Mouse (Mus musculus) neural tube, embryonic 11.5 days (tissue): Measurements from ENCODE around the gene Hspb1. TPM values are rescaled to one million over a fixed set of nuclear protein-coding genes. Genes with fewer than 3 reads are reported as not detected.

Experiments
- ATAC-seq: fragments of 200-750 bp; cut with Nextera tagmentation; 2 replicates; pipeline ENCODE4 v1.8.0; 2017; ENCODE audit warnings: moderate number of reproducible peaks, mild to moderate bottlenecking, moderate TSS enrichment, moderate library complexity; ENCODE audit not compliant: insufficient read depth, low FRiP score, low TSS enrichment
- DNase-seq: peaks from one replicate; pipeline ENCODE4 v3.0.0-alpha.2; 2015; ENCODE audit warnings: low spot score
- H3K27ac ChIP-seq: fragments of 300-500 bp; sonication (generic); 2 replicates; pipeline ENCODE4 v1.5.1; 2014; ENCODE audit warnings: low read depth, mild to moderate bottlenecking, low read length
- H3K27me3 ChIP-seq: fragments of 300-500 bp; sonication (generic); 2 replicates; pipeline ENCODE4 v1.6.1; 2014; ENCODE audit warnings: mild to moderate bottlenecking, low read length, mixed read lengths; ENCODE audit not compliant: control insufficient read depth, insufficient read depth
- H3K36me3 ChIP-seq: fragments of 300-500 bp; sonication (generic); 2 replicates; pipeline ENCODE4 v1.6.1; 2014; ENCODE audit warnings: mild to moderate bottlenecking, low read length, moderate library complexity, mixed read lengths; ENCODE audit not compliant: control insufficient read depth, insufficient read depth
- H3K4me1 ChIP-seq: fragments of 300-500 bp; sonication (generic); 2 replicates; pipeline ENCODE4 v1.6.1; 2014; ENCODE audit warnings: low read length, mixed read lengths; ENCODE audit not compliant: control insufficient read depth, insufficient read depth
- H3K4me2 ChIP-seq: fragments of 300-500 bp; sonication (generic); 2 replicates; pipeline ENCODE4 v1.6.1; 2014; ENCODE audit warnings: low read depth, mild to moderate bottlenecking, moderate library complexity
- H3K4me3 ChIP-seq: fragments of 300-500 bp; sonication (generic); 2 replicates; pipeline ENCODE4 v1.5.1; 2014; ENCODE audit warnings: low read depth, low read length
- H3K9ac ChIP-seq: fragments of 300-500 bp; sonication (generic); 2 replicates; pipeline ENCODE4 v1.6.1; 2014; ENCODE audit warnings: mild to moderate bottlenecking, low read length
- H3K9me3 ChIP-seq: fragments of 300-500 bp; sonication (generic); 2 replicates; pipeline ENCODE4 v1.6.1; 2016; ENCODE audit warnings: low read length; ENCODE audit not compliant: control insufficient read depth
- whole genome bisulfite sequencing: fragments of 180-500 bp; shearing (Covaris S2); extraction: QIAGEN DNeasy Blood & Tissue Kit; methylation state at CpG from one replicate; pipeline ENCODE4 v1.1.7; 2014; 5-methylcytosine and 5-hydroxymethylcytosine counted together
- polyA plus RNA-seq: library from polyadenylated mRNA; unstranded; fragments of >200 nt; fragmentation: Nextera tagmentation; extraction: Ambion mirVana; gene quantifications from 2 replicates; pipeline ENCODE4 v1.2.1, GENCODE M21; 2014

Gene Hspb1
- polyA plus RNA-seq, 1 experiment from 2014 or later = 28.9 TPM

GRCm38 (mm10) chr5:135853731-135854130 is 34.0 kb upstream of the Hspb1 start:
- Histone ChIP-seq H3K4me1 (peaks cover 17% of the 10 kb centered on the region; the same call in 1 of the 2 replicates), H3K9me3 (no peaks in the 10 kb centered on the region), H3K4me2 (no peak overlapping the region), H3K9ac (no peak overlapping the region), H3K4me3 (no peak overlapping the region), H3K27me3 (peaks cover 36% of the 10 kb centered on the region), H3K36me3 (no peaks in the 10 kb centered on the region), H3K27ac (no peak overlapping the region)
- 73% methylated on average over 7 of the region's 7 CpGs for WGBS
- DNase-seq = no peak
- no peak for ATAC-seq

- Histone ChIP-seq H3K4me3 (no peak overlapping the region), H3K4me1 (peaks cover 9% of the 10 kb centered on the region; the same call in 1 of the 2 replicates), H3K27ac (no peak overlapping the region), H3K4me2 (no peak overlapping the region), H3K9ac (no peak overlapping the region), H3K36me3 (no peaks in the 10 kb centered on the region), H3K9me3 (no peaks in the 10 kb centered on the region), H3K27me3 (peaks cover 38% of the 10 kb centered on the region)
- WGBS = 0% methylated on average over 4 of the region's 4 CpGs
- DNase-seq = peak; percentile 82
- no peak for ATAC-seq
Observed at GRCm38 (mm10) chr5:135855156-135855555, 32.6 kb upstream of the Hspb1 start.

- Histone ChIP-seq H3K4me2 (no peak overlapping the region), H3K27me3 (peaks cover 44% of the 10 kb centered on the region), H3K4me1 (peaks cover 11% of the 10 kb centered on the region), H3K4me3 (no peak overlapping the region), H3K9ac (no peak overlapping the region), H3K27ac (no peak overlapping the region), H3K36me3 (no peaks in the 10 kb centered on the region), H3K9me3 (no peaks in the 10 kb centered on the region)
- no peak for DNase-seq
- 30% methylated on average over 8 of the region's 8 CpGs for WGBS
- no peak for ATAC-seq
Observed at GRCm38 (mm10) chr5:135866662-135867061, 21.1 kb upstream of the Hspb1 start.

- H3K4me2 ChIP-seq = peak overlapping the region; percentile 74
- H3K27me3 ChIP-seq = peaks cover 47% of the 10 kb centered on the region
- H3K9ac ChIP-seq = peak overlapping the region; percentile 61
- WGBS = under 1% methylated on average over 87 of the region's 89 CpGs
- no peaks in the 10 kb centered on the region for H3K9me3 ChIP-seq
- DNase-seq (peak; percentile 55), ATAC-seq (peak; percentile 57)
- peaks cover 11% of the 10 kb centered on the region for H3K4me1 ChIP-seq
- no peak overlapping the region for H3K27ac ChIP-seq
- H3K4me3 ChIP-seq = peak overlapping the region; percentile 42
- H3K36me3 ChIP-seq = no peaks in the 10 kb centered on the region
Observed at GRCm38 (mm10) chr5:135867637-135868593, 19.8 kb upstream of the Hspb1 start.

- H3K36me3 ChIP-seq = no peaks in the 10 kb centered on the region
- H3K9ac ChIP-seq = no peak overlapping the region
- DNase-seq = no peak
- peaks cover 50% of the 10 kb centered on the region for H3K27me3 ChIP-seq
- no peak overlapping the region for H3K27ac ChIP-seq
- peaks cover 11% of the 10 kb centered on the region for H3K4me1 ChIP-seq
- H3K4me2 ChIP-seq = peak overlapping the region; percentile 74
- H3K9me3 ChIP-seq = no peaks in the 10 kb centered on the region
- 3% methylated on average over 27 of the region's 27 CpGs for WGBS
- peak overlapping the region; percentile 42; the same call in 1 of the 2 replicates for H3K4me3 ChIP-seq
- no peak for ATAC-seq
Observed at GRCm38 (mm10) chr5:135868653-135869052, 19.1 kb upstream of the Hspb1 start.

GRCm38 (mm10) chr5:135869661-135870423 is 17.9 kb upstream of the Hspb1 start:
- H3K4me2 ChIP-seq = no peak overlapping the region
- H3K36me3 ChIP-seq = no peaks in the 10 kb centered on the region
- H3K9me3 ChIP-seq = no peaks in the 10 kb centered on the region
- H3K27ac ChIP-seq = no peak overlapping the region
- WGBS = 66% methylated on average over 14 of the region's 14 CpGs
- H3K9ac ChIP-seq = no peak overlapping the region
- peaks cover 50% of the 10 kb centered on the region for H3K27me3 ChIP-seq
- no peak for DNase-seq
- H3K4me1 ChIP-seq = peaks cover 11% of the 10 kb centered on the region
- no peak for ATAC-seq
- no peak overlapping the region for H3K4me3 ChIP-seq

GRCm38 (mm10) chr5:135870505-135870904 is 17.2 kb upstream of the Hspb1 start:
- H3K36me3 ChIP-seq = no peaks in the 10 kb centered on the region
- H3K4me2 ChIP-seq = no peak overlapping the region
- ATAC-seq (no peak), DNase-seq (no peak)
- H3K4me1 ChIP-seq = peaks cover 11% of the 10 kb centered on the region
- WGBS = 90% methylated on average over 5 of the region's 5 CpGs
- no peak overlapping the region for H3K4me3 ChIP-seq
- no peak overlapping the region for H3K9ac ChIP-seq
- peaks cover 50% of the 10 kb centered on the region for H3K27me3 ChIP-seq
- no peak overlapping the region for H3K27ac ChIP-seq
- no peaks in the 10 kb centered on the region for H3K9me3 ChIP-seq

GRCm38 (mm10) chr5:135872996-135873395 is 14.7 kb upstream of the Hspb1 start:
- H3K9me3 ChIP-seq = no peaks in the 10 kb centered on the region
- H3K27ac ChIP-seq = no peak overlapping the region
- H3K27me3 ChIP-seq = peaks cover 38% of the 10 kb centered on the region
- ATAC-seq = no peak
- peaks cover 7% of the 10 kb centered on the region for H3K4me1 ChIP-seq
- DNase-seq = no peak
- H3K36me3 ChIP-seq = no peaks in the 10 kb centered on the region
- H3K4me3 ChIP-seq = no peak overlapping the region
- H3K9ac ChIP-seq = no peak overlapping the region
- no peak overlapping the region for H3K4me2 ChIP-seq
- WGBS = 15% methylated on average over 16 of the region's 16 CpGs
